Mouse (Mus musculus) embryonic facial prominence, embryonic 13.5 days (tissue): ENCODE results near the gene Olfr851. TPM values are rescaled to one million over a fixed set of nuclear protein-coding genes. Genes with fewer than 3 reads are reported as not detected.

Experiments
- ATAC-seq: fragments of 200-750 bp; cut with Nextera tagmentation; 2 replicates; pipeline ENCODE4 v1.8.0; 2017; ENCODE audit warnings: low read depth; ENCODE audit not compliant: insufficient number of reproducible peaks, insufficient read depth, low FRiP score, low TSS enrichment
- H3K27ac ChIP-seq: fragments of 300-500 bp; sonication (generic); 2 replicates; pipeline ENCODE4 v1.5.1; 2015; ENCODE audit warnings: moderate library complexity, mild to moderate bottlenecking, inconsistent platforms
- H3K27me3 ChIP-seq: fragments of 300-500 bp; sonication (generic); 2 replicates; pipeline ENCODE4 v1.6.1; 2015; ENCODE audit warnings: mild to moderate bottlenecking, inconsistent platforms
- H3K36me3 ChIP-seq: fragments of 300-500 bp; sonication (generic); 2 replicates; pipeline ENCODE4 v1.6.1; 2015; ENCODE audit warnings: mild to moderate bottlenecking, inconsistent platforms
- H3K4me1 ChIP-seq: fragments of 300-500 bp; sonication (generic); 2 replicates; pipeline ENCODE4 v1.6.1; 2015; ENCODE audit warnings: inconsistent platforms
- H3K4me2 ChIP-seq: fragments of 300-500 bp; sonication (generic); 2 replicates; pipeline ENCODE4 v1.6.1; 2015; ENCODE audit warnings: moderate library complexity, mild to moderate bottlenecking, inconsistent platforms
- H3K4me3 ChIP-seq: fragments of 300-500 bp; sonication (generic); 2 replicates; pipeline ENCODE4 v1.5.1; 2015; ENCODE audit warnings: mild to moderate bottlenecking, inconsistent platforms
- H3K9ac ChIP-seq: fragments of 300-500 bp; sonication (generic); 2 replicates; pipeline ENCODE4 v1.6.1; 2015; ENCODE audit warnings: mild to moderate bottlenecking, inconsistent platforms
- H3K9me3 ChIP-seq: fragments of 300-500 bp; sonication (generic); 2 replicates; pipeline ENCODE4 v1.6.1; 2016; ENCODE audit warnings: inconsistent platforms
- WGBS: fragments of 180-500 bp; shearing (Covaris S2); methylation state at CpG from one replicate; pipeline ENCODE4 v1.1.7; 2015; ENCODE audit warnings: mixed read lengths; 5-methylcytosine and 5-hydroxymethylcytosine counted together
- polyA plus RNA-seq: library from polyadenylated mRNA; unstranded; fragments of >200 nt; fragmentation: Nextera tagmentation; extraction: Ambion mirVana; gene quantifications from 2 replicates; pipeline ENCODE4 v1.2.1, GENCODE M21; 2015

The Olfr851 gene
- not detected in 2 replicates for polyA plus RNA-seq

- Histone ChIP-seq H3K36me3 (no peaks in the 10 kb centered on the region), H3K27ac (no peak within 1 kb of the TSS), H3K9me3 (peaks cover 7% of the 10 kb centered on the region; the same call in 1 of the 2 replicates), H3K4me3 (no peak within 1 kb of the TSS), H3K9ac (no peak within 1 kb of the TSS), H3K27me3 (no peaks in the 10 kb centered on the region), H3K4me1 (no peaks in the 10 kb centered on the region), H3K4me2 (no peak within 1 kb of the TSS)
- ATAC-seq: no peak
Measured at GRCm38 (mm10) chr9:19492995-19493394, at the start of gene Olfr851. Gene Olfr851 (plus strand): TSS chr9:19493295.

- Histone ChIP-seq H3K4me3 (no peak within 1 kb of the TSS), H3K27me3 (no peaks in the 10 kb centered on the region), H3K9ac (no peak within 1 kb of the TSS), H3K4me1 (no peaks in the 10 kb centered on the region), H3K36me3 (no peaks in the 10 kb centered on the region), H3K27ac (no peak within 1 kb of the TSS), H3K9me3 (peaks cover 9% of the 10 kb centered on the region; the same call in 1 of the 2 replicates), H3K4me2 (no peak within 1 kb of the TSS)
- ATAC-seq: no peak
Measured at GRCm38 (mm10) chr9:19478148-19478547, 14.9 kb upstream of the Olfr851 start, which contains the start of gene Olfr850. Gene Olfr850 (minus strand): TSS chr9:19478248.

GRCm38 (mm10) chr9:19540976-19541375 is 47.9 kb downstream of the Olfr851 start, which contains the start of gene Olfr853:
Gene Olfr853 (minus strand): TSS chr9:19541076.
- H3K36me3 ChIP-seq: no peaks in the 10 kb centered on the region
- no peak within 1 kb of the TSS for H3K4me3 ChIP-seq
- no peak within 1 kb of the TSS for H3K4me2 ChIP-seq
- no peaks in the 10 kb centered on the region for H3K27me3 ChIP-seq
- H3K9me3 ChIP-seq: peaks cover 5% of the 10 kb centered on the region; the same call in 1 of the 2 replicates
- H3K9ac ChIP-seq: no peak within 1 kb of the TSS
- no peaks in the 10 kb centered on the region for H3K4me1 ChIP-seq
- no peak within 1 kb of the TSS for H3K27ac ChIP-seq
- no peak for ATAC-seq
- WGBS: 85% methylated on average over 1 of the region's 1 CpGs

Other genes with a start within 250 kb of the Olfr851 start
- not detected in 2 replicates for gene Olfr843, start 241.3 kb upstream of the Olfr851 start, polyA plus RNA-seq
- gene Olfr844, start 176.9 kb upstream of the Olfr851 start, polyA plus RNA-seq: not detected in 2 replicates
- gene Olfr845, start 156.8 kb upstream of the Olfr851 start, polyA plus RNA-seq: not detected in 2 replicates
- not detected in 2 replicates for gene Olfr846, start 129.3 kb upstream of the Olfr851 start, polyA plus RNA-seq
- gene Olfr847, start 114.6 kb upstream of the Olfr851 start, polyA plus RNA-seq: not detected in 2 replicates
- not detected in 2 replicates for gene Olfr849, start 53.0 kb upstream of the Olfr851 start, polyA plus RNA-seq
- gene Olfr850, start 15.0 kb upstream of the Olfr851 start, polyA plus RNA-seq: not detected in 2 replicates
- gene Olfr853, start 47.8 kb downstream of the Olfr851 start, polyA plus RNA-seq: not detected in 2 replicates
- not detected in 2 replicates for gene Olfr854, start 74.1 kb downstream of the Olfr851 start, polyA plus RNA-seq
- gene Olfr855, start 89.3 kb downstream of the Olfr851 start, polyA plus RNA-seq: 0.54 TPM in 1 of 2 replicates, not detected in the other
- gene Zfp317, start 128.8 kb downstream of the Olfr851 start, polyA plus RNA-seq: 28.5 and 36.0 TPM in 2 replicates
- not detected in 2 replicates for gene Olfr857, start 216.1 kb downstream of the Olfr851 start, polyA plus RNA-seq